ENCODE assay signal across 13 mouse cellular contexts in the genomic region with DNA sequence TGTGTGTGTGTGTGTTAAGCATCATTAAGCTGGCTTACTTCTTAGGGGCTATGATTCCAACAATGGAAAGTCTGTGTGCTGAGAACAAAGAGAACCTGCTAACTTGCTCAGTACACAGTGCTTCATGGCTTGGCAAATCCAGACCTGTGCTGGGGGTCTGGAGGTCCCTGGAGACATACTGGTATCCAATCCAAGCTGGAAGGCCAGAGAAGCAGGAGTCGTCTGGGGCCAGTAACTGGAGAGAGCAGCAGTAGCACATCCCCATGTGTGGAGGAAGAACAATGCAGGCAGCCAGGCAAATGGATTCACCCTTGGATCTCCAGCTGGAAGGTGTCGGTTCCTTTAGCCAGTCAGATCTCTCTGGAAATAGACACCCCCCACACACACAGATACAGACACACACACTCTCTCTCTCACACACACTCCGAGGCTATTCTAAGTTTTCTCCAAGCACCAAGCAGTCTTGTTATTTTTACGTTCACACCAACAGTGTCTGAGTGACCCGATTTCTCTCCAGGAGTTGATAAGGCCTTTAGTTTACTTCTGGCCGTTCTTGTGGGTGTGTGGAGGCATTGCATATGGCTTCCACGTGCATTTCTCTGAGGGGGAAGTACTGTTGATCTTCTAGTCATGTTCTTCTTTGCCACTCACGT. TPM values are rescaled to one million over a fixed set of nuclear protein-coding genes. Genes with fewer than 3 reads are reported as not detected.
DNase-seq lines count a peak whose midpoint lies in the region; ATAC-seq and TF ChIP-seq lines count a peak whose summit lies in the region.
"Had no signal": no experiment of that assay in that cellular context is flagged by ENCODE, and none has a peak within 500 bp of the region (broad histone marks: within the 10 kb centered on the region; RNA-seq: fewer than 3 reads in every experiment).

No protein-coding gene starts in this region.

- H3K4me1 ChIP-seq in hindbrain, embryonic 13.5 days (replicated peaks) = peaks cover 41% of the 10 kb centered on the region
- H3K4me1 ChIP-seq in midbrain, postnatal 0 days (ENCODE audit: insufficient read depth, low read length) = 0 out of 2 replicates have a peak, but pooled peaks cover 3% of the 10 kb centered on the region

- no peak overlapping the region for H3K4me2 ChIP-seq in hindbrain, embryonic 13.5 days
- no peak overlapping the region for H3K4me2 ChIP-seq in midbrain, postnatal 0 days (ENCODE audit: low read depth, low read length, poor library complexity, severe bottlenecking)

- no peak for DNase-seq in frontal cortex, postnatal 14 days (ENCODE audit: low spot score in 2 of 2)
- peak; percentile 52 for DNase-seq in brain, embryonic 14.5 days (ENCODE audit: low read depth)
- DNase-seq in midbrain, postnatal 0 days (ENCODE audit: low spot score) = no peak
- no peak for DNase-seq in thymus, postnatal 0 days (ENCODE audit: low spot score)
- no peak for DNase-seq in right cerebral cortex, postnatal 4 days
- DNase-seq in gastrocnemius, adult 2 months = no peak
- DNase-seq: adrenal gland, adult 2 months; thymus, adult 18-20 months had no signal

- WGBS in hindbrain, embryonic 13.5 days = 67% methylated on average over 8 of the region's 8 CpGs
- WGBS in midbrain, postnatal 0 days = 56% methylated on average over 8 of the region's 8 CpGs

- intact Hi-C loops in gastrocnemius, adult 2 months (cut with DNase I) = loop anchor here (5.0 kb wide), 1 partner anchor 112 kb away; no protein-coding TSS in a partner anchor

- peak overlapping the region; percentile 70 for H3K27ac ChIP-seq in hindbrain, embryonic 13.5 days
- H3K27ac ChIP-seq in midbrain, postnatal 0 days (ENCODE audit: low read depth, low read length) = no peak overlapping the region
- no peak overlapping the region for H3K27ac ChIP-seq in gastrocnemius, adult 2 months
- H3K27ac ChIP-seq: macrophage had no signal

- no peak for TF ChIP-seq POLR2A in brain, embryonic 14.5 days (IDR thresholded peaks at IDR 0.05; ENCODE audit: borderline replicate concordance, extremely low read depth, insufficient read depth, insufficient read length, poor library complexity, severe bottlenecking)

- H3K36me3 ChIP-seq in hindbrain, embryonic 13.5 days = no peaks in the 10 kb centered on the region
- H3K36me3 ChIP-seq in midbrain, postnatal 0 days (ENCODE audit: insufficient read depth, low read length) = no peaks in the 10 kb centered on the region

- H3K4me3 ChIP-seq in hindbrain, embryonic 13.5 days = no peak overlapping the region
- no peak overlapping the region for H3K4me3 ChIP-seq in midbrain, postnatal 0 days (ENCODE audit: low read depth, low read length)
- no peak overlapping the region for H3K4me3 ChIP-seq in gastrocnemius, adult 2 months
- H3K4me3 ChIP-seq: myocyte had no signal

- H3K9me3 ChIP-seq in hindbrain, embryonic 13.5 days = peaks cover 6% of the 10 kb centered on the region; the same call in 1 of the 2 replicates
- H3K9me3 ChIP-seq in midbrain, postnatal 0 days (ENCODE audit: low read length) = no peaks in the 10 kb centered on the region

- no peak for TF ChIP-seq CTCF in brain, embryonic 14.5 days (IDR thresholded peaks at IDR 0.05; ENCODE audit: borderline replicate concordance, extremely low read depth, insufficient read depth, insufficient read length)
- TF ChIP-seq CTCF in midbrain, postnatal 0 days (IDR thresholded peaks at IDR 0.05) = no peak
- TF ChIP-seq CTCF in gastrocnemius, adult 2 months (IDR thresholded peaks at IDR 0.05) = no peak

- peak; percentile 66 for ATAC-seq in frontal cortex, adult (ENCODE audit: low TSS enrichment)
- ATAC-seq in hindbrain, embryonic 13.5 days (ENCODE audit: low FRiP score) = 0 out of 2 replicates have a peak, but pooled peaks have one; percentile 8
- ATAC-seq in midbrain, postnatal 0 days (ENCODE audit: low FRiP score) = peak; percentile 44; the same call in 1 of the 2 replicates

- H3K9ac ChIP-seq in hindbrain, embryonic 13.5 days = no peak overlapping the region; the same call in 1 of the 2 replicates
- H3K9ac ChIP-seq in midbrain, postnatal 0 days (replicated peaks; ENCODE audit: low read length, poor library complexity, severe bottlenecking) = no peak overlapping the region

- no peaks in the 10 kb centered on the region for H3K27me3 ChIP-seq in hindbrain, embryonic 13.5 days
- no peaks in the 10 kb centered on the region for H3K27me3 ChIP-seq in midbrain, postnatal 0 days (ENCODE audit: insufficient read depth, low read length)

RNA-seq across cellular contexts. Expression of a gene that starts 8.2 kb away (rescaled TPM):
- polyA plus RNA-seq in brain, embryonic 14.5 days (2012; rRNA removed) = 30.6 and 35.0 TPM in 2 replicates
- 63.7 and 64.6 TPM in 2 replicates for polyA plus RNA-seq in hindbrain, embryonic 13.5 days (2015; fragmentation: Nextera tagmentation; extraction: Ambion mirVana)
- 27.0 and 29.3 TPM in 2 replicates for total RNA-seq in midbrain, postnatal 0 days (2014; rRNA removed)
- 35.2 and 36.9 TPM in 2 replicates for polyA plus RNA-seq in midbrain, postnatal 0 days (2015; fragmentation: Nextera tagmentation; extraction: Ambion mirVana)
- polyA plus RNA-seq in thymus, postnatal 0 days (2015; fragmentation: Nextera tagmentation; extraction: Ambion mirVana) = 1.6 and 2.6 TPM in 2 replicates
- total RNA-seq in gastrocnemius, adult 2 months (2021) = 1 to 10 TPM; 2.9 to 3.8 TPM
- total RNA-seq: hematopoietic stem cell, adult 5-6 weeks had no signal
- polyA plus RNA-seq: macrophage had no signal

Comparison
In these comparisons a context has a peak if more than half of its experiments do, and no peak if none do; other contexts are left out.
1. ATAC-seq: peak in every context shown above with its lines; median percentile 66 in frontal cortex, adult; 44 in midbrain, postnatal 0 days; 8 in hindbrain, embryonic 13.5 days.